Mouse (Mus musculus): Measurements from ENCODE around the gene Gm1043. TPM values are rescaled to one million over a fixed set of nuclear protein-coding genes. Genes with fewer than 3 reads are reported as not detected.

Gm1043 gene
- polyA plus RNA-seq, 1 experiment from 2014 or later: 0.27 TPM

DNA sequence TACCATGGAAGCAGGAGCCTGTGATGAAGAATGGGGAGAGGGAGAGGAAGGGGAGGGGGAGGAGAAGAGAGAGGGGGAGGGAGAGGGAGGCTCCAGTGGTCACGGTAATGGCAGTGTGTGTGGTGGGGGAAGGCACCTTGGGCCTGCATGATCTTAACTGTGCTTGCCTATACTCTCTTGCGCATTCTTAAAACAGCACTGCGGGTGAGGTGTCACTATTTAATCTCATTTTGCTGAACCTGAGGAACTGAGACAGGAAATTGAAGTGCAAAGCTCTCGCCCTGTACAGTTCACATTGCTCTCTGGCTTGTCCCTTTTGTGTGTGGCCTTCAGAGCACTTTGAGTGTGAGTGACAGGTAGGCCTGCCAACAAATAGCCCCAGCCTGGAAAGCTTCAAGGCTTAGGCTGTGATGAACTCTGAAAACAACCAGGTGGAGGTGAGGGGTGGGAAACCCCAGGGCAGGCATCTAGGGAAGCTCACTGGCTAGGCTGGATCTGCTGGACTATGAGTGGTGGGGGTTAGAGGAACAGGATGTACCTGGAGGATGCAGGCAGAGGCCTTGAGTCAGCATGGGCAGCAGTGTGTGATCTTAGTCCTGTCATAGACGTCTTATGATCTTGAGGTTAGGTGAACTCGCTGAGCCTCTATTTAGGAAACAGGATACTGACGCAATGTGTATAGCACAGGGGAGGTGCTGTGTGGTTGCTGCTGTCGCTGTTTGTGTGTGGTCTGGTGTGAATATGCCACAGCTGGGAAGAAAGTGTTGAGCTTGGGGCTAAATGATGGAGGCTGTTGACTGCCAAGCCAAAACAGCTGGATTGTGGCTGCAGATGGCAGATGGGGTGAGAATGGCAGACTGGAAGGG, 18.2 kb upstream of the Gm1043 start:
- DNase-seq (ENCODE audit: low spot score): peak; percentile 93

DNA sequence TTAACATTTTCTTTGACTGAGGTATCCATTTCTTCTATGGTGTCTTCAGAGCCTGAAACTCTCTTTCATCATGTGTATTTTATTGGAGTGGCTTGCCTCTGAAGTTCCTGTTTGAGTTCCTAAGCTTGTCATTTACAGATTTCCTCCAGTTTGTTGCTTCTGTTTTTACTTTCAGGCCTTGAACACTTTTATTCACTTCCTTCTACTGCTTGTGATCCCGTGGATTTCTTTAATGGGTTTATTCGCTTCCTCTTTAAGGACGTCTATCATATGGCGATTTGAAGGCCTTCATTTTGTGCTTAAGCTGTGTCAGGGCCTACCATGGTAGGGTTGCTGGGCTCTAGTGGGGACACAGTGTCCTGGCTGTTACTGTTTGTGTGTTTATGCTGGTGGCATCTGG, 11.5 kb upstream of the Gm1043 start:
- no peak for DNase-seq (ENCODE audit: low spot score)

DNA sequence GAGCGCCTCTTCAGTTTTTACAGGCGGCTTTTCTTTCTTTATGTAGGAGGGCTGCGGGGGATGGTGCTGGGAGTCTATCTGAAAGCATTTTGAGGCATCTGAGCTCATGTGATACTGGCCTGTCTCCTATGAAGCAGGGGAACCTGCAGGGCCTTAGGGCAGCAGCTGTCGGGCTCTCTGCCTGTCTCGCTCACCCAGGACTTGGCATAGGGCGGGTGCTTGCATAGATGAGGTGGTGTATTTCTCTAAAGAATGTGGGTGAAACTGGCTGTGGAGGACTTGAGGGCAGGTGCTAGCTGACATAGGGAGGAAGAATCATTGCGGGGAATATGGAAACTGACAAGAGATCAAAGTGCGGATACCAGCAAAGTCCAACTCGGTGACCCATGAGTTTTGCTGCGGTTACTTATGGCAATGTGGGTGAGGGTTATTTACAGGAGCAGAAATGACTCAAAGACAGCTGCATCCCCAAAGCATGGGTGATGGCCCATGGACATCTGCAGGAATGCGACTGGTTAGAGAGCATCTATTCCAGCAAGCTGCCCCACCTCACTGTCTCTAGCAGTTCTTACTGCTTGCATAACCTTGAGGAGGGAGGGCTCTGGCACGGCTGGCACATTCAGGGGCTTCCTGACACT, 8.4 kb upstream of the Gm1043 start:
- DNase-seq (ENCODE audit: low spot score): no peak

- no peak for DNase-seq (ENCODE audit: low spot score)
Measured at GRCm38 (mm10) chr5:37077330-37077698, 7.9 kb upstream of the Gm1043 start.

- no peak for DNase-seq (ENCODE audit: low spot score)
Measured at GRCm38 (mm10) chr5:37079484-37079883, 5.7 kb upstream of the Gm1043 start.

GRCm38 (mm10) chr5:37080601-37081000, 4.6 kb upstream of the Gm1043 start:
- DNase-seq (ENCODE audit: low spot score): no peak

GRCm38 (mm10) chr5:37082420-37082819, 2.8 kb upstream of the Gm1043 start:
- DNase-seq (ENCODE audit: low spot score): peak; percentile 82

DNA sequence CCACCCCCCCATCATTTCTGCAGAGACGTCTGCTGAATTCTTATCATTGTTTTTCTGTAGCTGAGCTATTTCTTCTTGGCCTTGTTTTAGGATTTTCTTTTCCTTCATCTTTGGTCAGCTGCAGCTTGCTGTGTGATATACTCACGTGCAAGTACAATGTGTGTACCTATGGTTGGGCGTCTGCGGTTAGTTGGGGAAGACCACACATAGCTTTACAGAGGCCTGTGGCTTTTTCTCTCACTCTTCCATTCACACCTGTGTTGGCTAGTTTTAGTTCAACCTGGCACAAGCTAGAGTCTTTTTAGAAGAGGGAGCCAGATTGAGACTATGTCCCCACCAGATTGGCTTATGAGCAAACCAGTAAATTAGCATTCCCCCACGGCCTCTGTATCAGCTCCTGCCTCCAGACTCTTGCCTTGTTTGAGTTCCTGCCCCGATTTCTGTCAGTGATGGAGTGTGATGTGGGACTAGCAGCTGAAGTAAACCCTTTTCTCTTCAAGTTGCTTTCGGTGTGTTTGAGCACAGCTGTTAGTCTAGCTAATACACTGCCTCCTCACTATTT, 1.9 kb upstream of the Gm1043 start:
- peak; percentile 88 for DNase-seq (ENCODE audit: low spot score)

DNA sequence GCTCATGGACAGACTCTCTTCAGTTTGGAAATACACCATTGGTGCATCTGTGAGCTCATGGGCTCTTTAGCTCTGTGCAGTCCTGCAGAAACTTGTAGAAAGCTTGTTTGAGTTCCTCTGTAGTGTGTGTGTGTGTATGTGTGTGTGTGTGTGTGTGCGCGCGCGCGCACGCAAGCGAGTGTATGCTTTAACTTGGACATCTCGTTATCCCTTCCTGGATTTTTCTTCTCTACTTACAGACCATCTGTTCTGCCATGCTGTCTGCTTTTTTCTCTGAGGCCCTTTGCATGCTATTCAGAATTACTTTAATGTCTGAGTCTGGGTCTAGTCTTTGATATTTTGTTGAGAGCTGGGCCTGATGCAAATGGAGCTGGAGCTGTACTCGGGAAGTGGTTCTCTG, 1.3 kb upstream of the Gm1043 start:
- no peak for DNase-seq (ENCODE audit: low spot score)

GRCm38 (mm10) chr5:37085918-37086317, 748 bp downstream of the Gm1043 start:
- no peak for DNase-seq (ENCODE audit: low spot score)

DNA sequence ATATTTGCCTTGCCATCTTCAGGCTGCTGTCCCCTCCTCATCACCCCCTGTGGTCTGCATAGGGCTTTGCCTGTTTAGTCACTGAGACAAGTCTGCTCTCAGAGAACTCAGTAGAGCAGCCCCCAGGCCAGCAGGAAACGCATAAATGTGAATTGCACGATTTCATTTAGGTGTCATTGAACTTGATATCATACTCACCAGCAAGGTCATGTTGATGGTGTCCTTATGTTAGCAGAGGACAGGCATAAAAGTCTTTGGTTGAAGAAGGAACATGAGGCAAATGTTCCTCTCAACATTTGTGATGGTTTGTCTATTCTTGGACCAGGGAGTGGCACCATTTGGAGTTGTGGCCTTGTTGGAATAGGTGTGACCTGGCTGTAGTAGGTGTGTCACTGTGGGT, 2.6 kb downstream of the Gm1043 start:
- DNase-seq (ENCODE audit: low spot score): no peak

- no peak for DNase-seq (ENCODE audit: low spot score)
Measured at GRCm38 (mm10) chr5:37088342-37089108, 3.4 kb downstream of the Gm1043 start.

- peak; percentile 73 for DNase-seq (ENCODE audit: low spot score)
Measured at GRCm38 (mm10) chr5:37091171-37091628, 6.0 kb downstream of the Gm1043 start.

GRCm38 (mm10) chr5:37094941-37095340, 9.8 kb downstream of the Gm1043 start:
- no peak for DNase-seq (ENCODE audit: low spot score)

GRCm38 (mm10) chr5:37097591-37097990, 12.4 kb downstream of the Gm1043 start:
- no peak for DNase-seq (ENCODE audit: low spot score)

- no peak for DNase-seq (ENCODE audit: low spot score)
Measured at GRCm38 (mm10) chr5:37100813-37101212, 15.6 kb downstream of the Gm1043 start.

- no peak for DNase-seq (ENCODE audit: low spot score)
Measured at GRCm38 (mm10) chr5:37101631-37102030, 16.5 kb downstream of the Gm1043 start.

DNA sequence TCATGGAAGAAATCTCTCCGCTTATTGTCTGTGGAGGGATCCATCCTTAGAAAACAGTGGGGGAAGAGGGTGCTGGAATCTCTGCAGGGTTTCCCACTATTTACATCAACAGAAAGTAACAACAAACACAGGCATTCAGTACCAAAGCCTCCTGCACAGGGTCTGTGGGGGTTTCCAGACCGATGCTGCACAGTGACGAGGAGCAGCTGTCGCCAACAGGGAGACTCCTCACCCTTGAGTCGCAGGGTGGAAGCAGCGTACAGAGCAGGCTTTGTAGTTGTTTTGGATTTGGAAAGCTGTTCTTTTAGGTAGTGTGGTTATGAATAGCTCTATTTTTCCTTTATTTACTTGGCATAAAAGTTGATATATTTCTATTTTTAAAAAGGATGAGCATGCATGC, 16.9 kb downstream of the Gm1043 start:
- DNase-seq (ENCODE audit: low spot score): no peak

DNA sequence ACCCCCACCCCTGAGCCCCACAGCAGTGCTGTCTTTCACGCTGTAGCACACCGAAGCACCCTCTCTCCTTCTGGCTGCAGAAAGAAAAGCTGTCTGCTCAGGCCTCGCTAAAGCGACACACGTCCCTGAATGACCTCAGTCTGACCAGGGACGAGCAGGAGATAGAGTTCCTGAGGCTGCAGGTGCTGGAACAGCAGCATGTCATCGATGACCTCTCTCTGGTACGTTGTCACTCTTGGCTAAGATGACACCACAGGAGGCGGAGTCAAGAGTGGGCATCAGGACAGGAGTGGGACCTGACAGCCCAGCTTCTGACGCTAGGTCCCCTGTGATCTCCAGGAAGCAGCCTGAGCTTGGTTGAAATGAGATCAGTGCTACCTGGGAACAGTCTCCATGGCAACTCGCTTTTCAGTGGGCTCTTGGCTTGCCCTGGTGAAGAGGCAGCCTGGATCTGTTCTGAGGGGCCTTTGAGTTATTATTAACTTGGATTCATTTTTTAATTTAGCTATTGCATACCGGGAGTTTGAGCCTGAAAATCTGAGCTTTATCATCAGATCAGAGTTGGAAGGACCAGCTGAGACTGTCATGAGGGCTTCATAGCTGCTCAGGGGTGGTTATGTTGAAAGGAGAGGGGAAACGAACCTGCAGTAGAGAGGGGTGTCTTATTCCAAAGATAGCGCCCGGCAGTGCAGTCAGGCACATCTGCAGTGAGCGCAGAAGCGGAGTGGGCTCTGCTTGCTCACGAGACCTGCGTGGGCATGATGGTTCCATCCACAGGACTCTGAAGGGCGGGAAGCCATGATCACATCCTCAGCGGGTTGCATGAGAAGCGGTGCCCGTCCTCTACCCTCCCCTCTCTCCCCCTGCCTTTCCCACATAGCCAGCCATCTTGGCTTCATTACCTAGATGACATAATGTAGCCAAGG, 20.6 kb downstream of the Gm1043 start:
- DNase-seq (ENCODE audit: low spot score): no peak

DNA sequence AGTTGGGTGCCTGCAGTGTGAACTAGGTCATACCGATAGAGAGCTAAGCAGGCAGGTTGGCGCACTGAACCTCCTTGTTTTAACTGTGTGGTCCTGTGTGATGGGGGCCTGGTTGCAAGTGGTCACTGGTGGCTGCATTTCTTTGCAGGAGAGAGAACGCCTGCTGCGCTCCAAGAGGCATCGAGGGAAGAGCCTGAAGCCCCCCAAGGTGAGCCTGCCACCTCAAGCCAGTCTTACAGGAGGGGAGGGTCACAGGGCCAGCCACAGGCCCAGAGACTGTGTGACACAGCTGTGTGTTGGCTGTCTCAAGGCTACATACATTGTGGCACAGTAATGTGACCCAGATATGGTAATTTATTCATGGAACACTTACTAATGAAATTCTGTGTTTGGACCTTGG, 21.9 kb downstream of the Gm1043 start:
- DNase-seq (ENCODE audit: low spot score): no peak

- DNase-seq (ENCODE audit: low spot score): peak; percentile 78
Measured at GRCm38 (mm10) chr5:37107611-37108010, 22.4 kb downstream of the Gm1043 start.
